10 mouse cellular contexts compared by ENCODE assay signal in the genomic region with DNA sequence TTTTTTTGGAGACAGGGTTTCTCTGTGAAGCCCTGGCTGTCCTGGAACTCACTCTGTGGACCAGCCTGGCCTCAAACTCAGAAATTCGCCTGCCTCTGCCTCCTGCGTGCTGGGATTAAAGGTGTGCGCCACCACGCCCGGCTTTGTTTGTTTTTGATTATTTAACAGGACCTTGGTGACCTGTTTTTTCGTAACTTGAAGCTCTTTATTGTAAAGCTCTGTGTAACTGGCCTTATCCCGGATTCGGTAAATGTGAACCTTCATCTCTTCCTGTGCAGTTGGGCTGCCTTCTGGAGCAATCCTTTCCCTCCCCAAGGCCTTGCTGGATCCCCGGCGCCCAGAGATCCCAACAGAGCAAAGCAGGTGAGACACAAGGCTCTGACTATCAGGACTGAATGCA.
"Had no signal": no experiment of that assay in that cellular context is flagged by ENCODE, and none has a peak within 500 bp of the region (broad histone marks: within the 10 kb centered on the region; RNA-seq: fewer than 3 reads in every experiment).

No protein-coding gene starts in this region.

- H3K4me2 ChIP-seq: midbrain, embryonic 11.5 days had no signal

- ATAC-seq: inflammation-experienced regulatory T-cells, adult 6 months; intestine, postnatal 0 days had no signal

- DNase-seq: kidney, postnatal 4 days; lung, adult 2 months; lung, postnatal 14 days; lung, postnatal 4 days; midbrain, embryonic 14.5 days; thymus, adult 18-20 months; thymus, postnatal 36 days had no signal
